Mouse (Mus musculus): ENCODE results near the gene Ccdc57.
"Not testable (repeated sequence)": the region's sequence is repeated elsewhere in the genome, so short reads cannot be mapped to it uniquely, and the experiment has no call there.

Ccdc57 gene

GRCm38 (mm10) chr11:120784064-120784791, 148.4 kb downstream of the Ccdc57 start, which contains the start of the genes Rfng and Gps1:
TSS of gene Rfng (minus strand) at chr11:120784207.
TSS of gene Gps1 (plus strand) at chr11:120784272.
- DNase-seq (ENCODE audit: inconsistent ontology term): peak; percentile 79

- DNase-seq (ENCODE audit: inconsistent ontology term): no peak
Observed at GRCm38 (mm10) chr11:120783426-120784063, 149.1 kb downstream of the Ccdc57 start.

DNA sequence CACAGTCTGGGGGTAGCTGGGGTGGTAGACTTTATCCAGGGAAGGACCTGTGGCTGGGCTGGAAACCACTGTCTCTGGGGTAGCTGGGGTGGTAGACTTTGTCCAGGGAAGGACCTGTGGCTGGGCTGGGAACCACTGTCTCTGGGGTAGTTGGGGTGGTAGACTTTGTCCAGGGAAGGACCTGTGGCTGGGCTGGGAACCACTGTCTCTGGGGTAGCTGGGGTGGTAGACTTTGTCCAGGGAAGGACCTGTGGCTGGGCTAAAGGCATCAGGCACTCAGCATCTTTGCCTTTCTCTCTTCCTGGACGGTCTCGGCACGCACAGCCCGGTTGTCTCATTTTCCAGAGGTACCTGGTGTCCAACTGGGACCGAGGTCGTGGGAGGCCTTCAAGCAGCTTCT, 151.3 kb downstream of the Ccdc57 start:
- DNase-seq (ENCODE audit: inconsistent ontology term): not testable (repeated sequence)

DNA sequence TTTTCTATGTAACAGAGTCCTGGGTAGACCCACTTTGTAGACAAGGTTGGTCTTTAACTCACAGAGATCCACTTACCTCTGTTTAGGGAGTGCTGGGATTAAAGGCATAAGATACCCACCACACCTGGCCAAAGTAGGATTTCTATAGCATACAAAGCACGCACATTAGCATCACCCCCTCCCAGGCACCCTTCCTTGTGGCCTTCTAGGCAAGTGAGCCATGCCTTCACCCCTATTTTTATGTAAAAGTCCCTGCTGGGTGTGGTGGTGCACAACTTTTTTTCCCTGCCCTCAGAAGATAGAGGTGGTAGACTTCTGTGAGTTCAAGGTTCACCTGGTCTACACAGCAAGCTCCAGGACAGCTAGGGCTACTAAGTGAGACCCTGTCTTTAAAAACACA, 152.8 kb downstream of the Ccdc57 start:
- DNase-seq (ENCODE audit: inconsistent ontology term): no peak

GRCm38 (mm10) chr11:120777123-120777522, 155.5 kb downstream of the Ccdc57 start:
- DNase-seq (ENCODE audit: inconsistent ontology term): no peak
